Mouse (Mus musculus) macrophage (primary cell): ENCODE measurements around the gene Insrr. TPM values are rescaled to one million over a fixed set of nuclear protein-coding genes. Genes with fewer than 3 reads are reported as not detected.
"Not testable (repeated sequence)": the region's sequence is repeated elsewhere in the genome, so short reads cannot be mapped to it uniquely, and the experiment has no call there.

Experiments used
- H3K27ac ChIP-seq: fragments of 350-480 bp; formaldehyde crosslinking; 2 replicates; pipeline ENCODE4 v1.9.0; 2021
- H3K36me3 ChIP-seq: fragments of 350-480 bp; formaldehyde crosslinking; 2 replicates; pipeline ENCODE4 v1.9.0; 2021; ENCODE audit errors: inconsistent target
- H3K4me3 ChIP-seq: fragments of 350-480 bp; formaldehyde crosslinking; 2 replicates; pipeline ENCODE4 v1.9.0; 2021; ENCODE audit errors: inconsistent target
- H3K79me2 ChIP-seq: fragments of 350-480 bp; formaldehyde crosslinking; 2 replicates; pipeline ENCODE4 v1.9.0; 2021; ENCODE audit errors: inconsistent target
- WGBS: methylation state at CpG from one replicate; pipeline ENCODE4 v1.1.7; 2026; ENCODE audit warnings: inconsistent platforms; ENCODE audit not compliant: missing documents; 5-methylcytosine and 5-hydroxymethylcytosine counted together
- polyA plus RNA-seq: library from polyadenylated mRNA; stranded (reverse); fragments of 250-400 nt; gene quantifications from 3 replicates; pipeline ENCODE4 v1.2.4, GENCODE M21; 2018; ENCODE audit warnings: inconsistent platforms

Insrr gene
- polyA plus RNA-seq, 1 experiment from 2014 or later = not detected

DNA sequence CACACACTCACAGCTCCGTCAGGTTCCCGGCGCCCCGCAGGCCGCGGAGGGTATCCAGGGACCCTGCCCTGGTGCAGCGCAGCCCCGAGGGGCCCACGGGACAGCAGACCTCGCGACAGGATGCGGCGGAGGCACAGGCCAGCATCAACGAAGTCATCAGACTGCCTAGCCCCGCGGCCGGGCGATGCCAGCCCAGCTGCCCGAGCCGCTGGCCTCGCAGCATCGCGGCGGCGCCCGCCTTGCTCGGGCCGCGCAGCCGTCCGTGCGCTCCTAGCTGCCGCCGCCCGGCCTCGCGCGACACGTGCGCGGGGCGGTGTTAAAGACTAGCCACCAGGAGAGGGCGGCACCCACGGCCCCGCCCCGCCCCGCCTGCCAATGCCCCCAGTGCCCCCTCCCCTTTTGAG lies 1.8 kb upstream of the Insrr start, which contains the start of gene Ntrk1:
Ntrk1 (minus strand) TSS at position 241 of the 404 bp plus-strand sequence.
- 2% methylated on average over 46 of the region's 47 CpGs for WGBS
- Histone ChIP-seq H3K4me3 (no peak within 1 kb of the TSS), H3K27ac (no peak within 1 kb of the TSS), H3K36me3 (no peaks in the 10 kb centered on the region), H3K79me2 (no peaks in the 10 kb centered on the region)

DNA sequence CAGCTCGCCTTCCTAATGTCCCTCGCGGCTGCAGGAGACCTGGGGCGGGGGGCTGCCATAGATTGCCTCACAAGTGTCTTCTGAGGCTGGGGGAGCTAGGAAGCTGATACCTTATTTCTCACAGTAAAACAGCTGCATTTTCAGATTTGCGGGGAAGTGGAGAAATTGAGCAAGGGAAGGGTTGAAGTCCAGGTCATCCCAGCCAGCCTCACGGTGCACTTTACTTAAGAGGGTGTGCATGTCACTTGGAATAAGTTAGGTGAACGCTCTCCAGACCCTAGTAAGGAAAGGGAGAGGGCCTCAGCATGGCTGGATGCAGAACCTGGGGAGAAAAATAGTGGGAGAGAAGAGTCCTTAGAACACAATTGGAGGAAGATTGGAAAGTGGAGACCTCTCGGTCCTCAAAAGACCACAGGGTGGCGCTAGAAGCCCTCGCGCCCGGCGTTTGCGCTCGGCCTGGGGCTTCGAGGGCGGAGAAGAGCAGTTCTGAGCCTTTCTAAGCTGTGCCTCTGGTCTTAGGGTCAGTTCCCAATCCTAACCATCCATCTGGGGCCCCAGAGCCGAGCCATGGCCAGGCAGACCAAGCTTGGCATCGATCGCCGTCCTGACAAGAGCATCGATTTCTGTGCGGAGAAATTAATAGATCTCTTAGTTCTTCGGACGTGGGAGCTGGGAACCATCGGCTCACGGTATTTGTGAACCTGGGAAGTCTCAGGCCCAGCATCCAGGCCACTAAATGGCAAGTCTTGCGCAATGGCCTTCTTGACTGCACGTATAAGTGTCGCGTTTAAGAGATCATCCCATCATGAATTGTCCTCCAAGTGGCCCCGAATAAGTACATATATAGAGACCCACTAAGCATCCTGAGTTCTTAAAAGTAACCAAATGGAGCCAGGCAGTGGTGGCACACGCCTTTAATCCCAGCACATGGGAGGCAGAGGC lies 1.1 kb upstream of the Insrr start:
- H3K4me3 ChIP-seq = no peak overlapping the region
- no peaks in the 10 kb centered on the region for H3K79me2 ChIP-seq
- H3K27ac ChIP-seq = no peak overlapping the region
- 17% methylated on average over 32 of the region's 33 CpGs for WGBS
- H3K36me3 ChIP-seq = no peaks in the 10 kb centered on the region

DNA sequence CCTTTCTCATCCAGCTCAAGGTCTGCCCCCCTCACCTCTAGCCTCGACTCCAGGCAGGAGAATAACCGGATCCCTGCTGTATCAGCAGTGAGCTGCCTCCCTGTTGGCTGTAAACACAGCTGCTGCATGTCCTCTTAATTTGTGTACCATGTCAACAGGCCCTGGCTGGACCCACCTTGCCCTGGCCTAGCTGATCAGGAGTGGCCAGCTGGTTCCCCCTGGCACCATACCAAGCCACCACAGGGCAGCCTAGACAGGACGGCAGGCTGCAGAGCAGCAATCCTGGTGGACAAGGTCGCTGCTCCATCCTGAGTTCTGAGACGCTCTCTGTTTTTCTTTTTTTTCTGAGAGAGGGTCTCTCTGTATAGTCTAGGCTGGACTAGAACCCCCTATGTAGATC lies 4.9 kb downstream of the Insrr start:
- WGBS = 77% methylated on average over 5 of the region's 5 CpGs
- H3K4me3 ChIP-seq = no peak overlapping the region
- no peaks in the 10 kb centered on the region for H3K79me2 ChIP-seq
- no peak overlapping the region for H3K27ac ChIP-seq
- no peaks in the 10 kb centered on the region for H3K36me3 ChIP-seq

DNA sequence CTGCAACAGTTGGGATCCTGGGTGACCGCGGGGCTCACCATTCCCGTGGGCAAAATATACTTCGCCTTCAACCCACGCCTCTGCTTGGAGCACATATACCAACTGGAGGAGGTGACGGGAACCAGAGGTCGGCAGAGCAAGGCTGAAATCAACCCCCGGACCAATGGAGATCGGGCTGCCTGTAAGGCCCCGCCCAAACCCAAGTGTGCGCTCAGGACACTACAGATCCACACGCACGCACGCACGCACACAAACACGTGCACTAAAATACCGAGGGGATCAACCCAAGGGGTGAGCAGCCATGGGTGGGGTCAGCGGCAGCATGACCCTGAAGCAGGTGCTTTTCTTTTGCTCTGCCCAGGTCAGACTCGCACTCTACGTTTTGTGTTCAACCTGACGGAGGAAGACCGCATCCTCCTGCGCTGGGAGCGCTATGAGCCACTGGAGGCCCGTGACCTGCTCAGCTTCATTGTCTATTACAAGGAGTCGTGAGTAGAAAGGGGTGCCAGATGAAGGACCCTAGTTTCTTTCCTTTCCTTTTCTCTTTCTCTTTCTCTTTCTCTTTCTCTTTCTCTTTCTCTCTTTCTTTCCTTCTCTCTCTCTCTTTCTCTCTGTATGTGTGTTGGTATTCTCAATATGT lies 7.4 kb downstream of the Insrr start:
- H3K4me3 ChIP-seq = peak overlapping the region; percentile 24
- WGBS = 1% methylated on average over 20 of the region's 26 CpGs
- H3K36me3 ChIP-seq = no peaks in the 10 kb centered on the region
- H3K79me2 ChIP-seq = no peaks in the 10 kb centered on the region
- H3K27ac ChIP-seq = no peak overlapping the region

DNA sequence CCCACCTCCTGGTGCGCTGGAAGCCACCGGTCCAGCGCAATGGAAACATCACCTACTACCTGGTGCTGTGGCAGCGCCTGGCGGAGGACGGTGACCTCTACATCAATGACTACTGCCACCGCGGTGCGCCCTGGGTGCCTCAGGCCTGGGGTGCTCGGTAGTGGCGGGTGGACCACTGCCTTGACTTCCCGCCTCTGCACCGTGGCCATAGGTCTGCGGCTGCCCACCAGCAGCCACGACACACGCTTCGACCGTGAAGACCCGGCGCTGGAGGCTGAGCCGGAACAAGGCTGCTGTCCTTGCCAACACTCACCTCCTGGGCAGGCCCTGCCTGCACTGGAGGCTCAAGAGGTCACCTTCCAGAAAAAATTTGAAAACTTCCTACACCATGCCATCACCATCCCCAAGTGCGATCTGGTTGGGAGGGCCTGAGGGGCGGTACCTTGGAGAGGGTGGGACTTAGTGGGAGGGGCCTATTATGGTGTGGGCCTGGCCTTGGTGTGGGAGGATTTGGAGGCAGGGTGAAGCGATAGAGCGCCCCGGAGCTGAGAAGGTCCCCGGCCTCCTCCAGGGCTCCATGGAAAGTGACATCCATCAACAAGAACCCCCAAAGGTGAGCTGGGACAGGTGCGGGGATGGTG lies 12.7 kb downstream of the Insrr start:
- Histone ChIP-seq H3K36me3 (no peaks in the 10 kb centered on the region), H3K4me3 (no peak overlapping the region), H3K79me2 (no peaks in the 10 kb centered on the region), H3K27ac (no peak overlapping the region)
- WGBS = 20% methylated on average over 28 of the region's 28 CpGs

DNA sequence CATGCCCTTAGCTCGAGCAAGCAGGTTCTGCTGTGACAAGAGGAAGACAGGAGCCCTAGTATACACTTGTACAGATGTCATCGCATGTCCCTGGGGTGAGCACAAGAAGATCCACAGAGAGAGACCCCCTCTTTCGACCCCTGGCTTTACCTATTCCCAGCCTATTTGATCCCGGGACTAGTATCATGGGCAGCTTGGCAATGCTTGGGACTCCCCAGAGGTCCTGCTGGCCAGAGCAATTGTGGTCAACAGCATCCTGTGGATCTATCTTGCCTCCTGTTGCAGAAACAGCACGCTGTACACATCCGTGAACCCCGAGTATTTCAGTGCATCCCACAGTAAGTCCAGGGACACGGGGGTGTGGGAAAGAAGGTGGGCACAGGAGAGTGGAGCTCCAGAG lies 14.5 kb downstream of the Insrr start:
- H3K27ac ChIP-seq = no peak overlapping the region
- no peaks in the 10 kb centered on the region for H3K36me3 ChIP-seq
- H3K4me3 ChIP-seq = no peak overlapping the region
- H3K79me2 ChIP-seq = no peaks in the 10 kb centered on the region
- 80% methylated on average over 8 of the region's 8 CpGs for WGBS

DNA sequence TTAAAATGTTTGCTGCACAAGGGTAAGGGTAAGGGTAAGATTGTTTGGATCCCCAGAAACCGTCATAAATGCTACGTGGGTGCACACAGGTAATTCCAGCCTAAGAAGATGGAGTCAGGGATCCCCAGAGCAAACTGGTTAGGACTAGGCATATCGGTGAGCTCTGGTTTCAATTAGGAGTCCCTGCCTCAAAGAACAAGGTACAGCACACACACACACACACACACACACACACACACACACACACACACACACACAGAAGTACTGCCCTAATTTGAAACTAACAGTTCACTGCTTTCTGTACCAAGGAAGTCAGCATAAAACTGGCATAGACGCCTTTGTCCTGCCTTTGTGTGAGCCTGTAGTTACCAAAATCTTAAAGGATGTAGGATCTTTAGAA lies 15.7 kb downstream of the Insrr start:
- Histone ChIP-seq H3K36me3 (no peaks in the 10 kb centered on the region), H3K27ac (no peak overlapping the region), H3K4me3 (no peak overlapping the region), H3K79me2 (no peaks in the 10 kb centered on the region)
- 61% methylated on average over 4 of the region's 4 CpGs for WGBS

DNA sequence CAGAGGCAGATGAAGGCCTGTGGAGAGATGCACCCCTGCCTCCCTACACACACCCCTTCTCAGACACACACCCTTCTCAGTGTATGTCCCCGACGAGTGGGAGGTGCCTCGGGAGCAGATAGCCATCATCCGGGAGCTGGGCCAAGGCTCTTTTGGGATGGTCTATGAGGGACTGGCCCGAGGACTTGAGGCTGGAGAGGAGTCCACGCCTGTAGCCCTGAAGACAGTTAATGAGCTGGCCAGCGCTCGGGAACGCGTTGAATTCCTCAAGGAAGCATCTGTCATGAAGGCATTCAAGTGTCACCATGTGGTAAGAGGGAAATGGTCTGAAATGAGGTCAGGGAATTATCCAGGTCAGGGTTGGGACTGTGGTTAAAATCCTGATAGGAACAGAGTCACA lies 16.1 kb downstream of the Insrr start:
- H3K27ac ChIP-seq = no peak overlapping the region
- 74% methylated on average over 10 of the region's 10 CpGs for WGBS

DNA sequence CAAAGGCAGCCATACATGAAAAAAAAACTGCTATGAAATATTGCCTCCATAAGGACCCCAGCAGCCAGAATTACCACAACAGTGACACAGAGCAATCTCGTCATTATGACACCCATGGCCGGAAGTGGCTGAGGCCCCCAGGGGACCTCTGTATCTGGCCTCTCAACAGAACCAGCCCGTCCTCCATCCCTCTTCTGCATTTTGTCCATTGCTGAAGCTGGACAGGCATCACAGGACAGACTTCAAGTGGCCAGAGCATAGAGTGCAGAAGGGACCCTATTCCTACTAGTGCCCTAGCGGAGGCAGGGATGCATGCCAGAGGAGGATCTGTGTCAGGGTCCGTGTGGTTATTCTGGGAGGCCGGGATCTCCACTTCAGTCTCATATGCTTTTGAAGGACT lies 19.4 kb downstream of the Insrr start:
- WGBS = 63% methylated on average over 6 of the region's 6 CpGs

More for the DNA sequence above, 16.1 kb downstream of the Insrr start:
- Histone ChIP-seq H3K4me3 (no peak overlapping the region), H3K36me3 (no peaks in the 10 kb centered on the region), H3K79me2 (no peaks in the 10 kb centered on the region)

DNA sequence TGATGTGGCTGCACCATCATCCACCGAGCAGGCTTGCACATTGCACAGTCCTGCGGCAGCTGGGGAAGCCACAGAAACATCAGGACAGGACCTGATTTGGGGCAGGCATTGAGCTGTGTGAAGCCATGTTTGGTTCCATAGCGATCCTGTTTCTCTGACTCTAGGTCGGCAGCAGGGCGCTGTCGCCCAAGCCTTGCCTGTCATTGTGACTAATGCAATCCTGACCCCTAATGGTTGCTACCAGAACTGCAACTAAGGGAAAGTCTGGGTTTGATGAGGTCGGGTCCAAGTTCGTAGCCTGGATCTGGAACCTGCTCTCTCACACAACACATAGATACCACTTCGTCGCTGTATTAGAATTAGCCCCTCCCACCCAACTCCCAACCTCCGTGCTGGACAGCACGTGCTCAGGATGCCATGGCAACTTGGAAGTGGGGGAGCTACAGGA lies 19.9 kb downstream of the Insrr start:
- no peak overlapping the region for H3K4me3 ChIP-seq
- no peaks in the 10 kb centered on the region for H3K79me2 ChIP-seq
- no peaks in the 10 kb centered on the region for H3K36me3 ChIP-seq
- WGBS = 6% methylated on average over 12 of the region's 12 CpGs
- no peak overlapping the region for H3K27ac ChIP-seq

More for the DNA sequence above, 19.4 kb downstream of the Insrr start:
- Histone ChIP-seq H3K27ac (no peak overlapping the region), H3K4me3 (no peak overlapping the region), H3K36me3 (no peaks in the 10 kb centered on the region), H3K79me2 (no peaks in the 10 kb centered on the region)

DNA sequence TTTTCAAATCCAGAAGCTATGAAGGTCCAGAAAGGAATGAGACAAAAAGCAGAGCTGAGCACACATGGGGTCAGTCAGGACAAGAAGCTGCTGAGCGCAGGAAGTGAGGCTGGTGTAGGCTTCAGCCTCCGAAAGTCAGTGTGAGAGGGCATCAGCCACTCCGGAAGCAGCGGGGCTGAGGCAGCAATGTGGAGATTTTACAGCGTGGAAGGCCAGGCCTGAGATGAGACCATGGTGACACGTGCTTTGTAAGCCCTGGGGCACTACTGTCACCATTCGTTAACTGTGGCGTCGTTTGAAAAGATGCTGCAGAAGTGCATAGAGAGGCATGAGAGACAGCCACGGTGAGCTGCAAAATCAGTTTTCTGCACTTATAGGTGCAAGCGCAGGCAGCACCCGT lies 21.5 kb downstream of the Insrr start:
- Histone ChIP-seq H3K79me2 (no peaks in the 10 kb centered on the region), H3K27ac (no peak overlapping the region), H3K36me3 (no peaks in the 10 kb centered on the region), H3K4me3 (no peak overlapping the region)
- WGBS = 89% methylated on average over 12 of the region's 12 CpGs

DNA sequence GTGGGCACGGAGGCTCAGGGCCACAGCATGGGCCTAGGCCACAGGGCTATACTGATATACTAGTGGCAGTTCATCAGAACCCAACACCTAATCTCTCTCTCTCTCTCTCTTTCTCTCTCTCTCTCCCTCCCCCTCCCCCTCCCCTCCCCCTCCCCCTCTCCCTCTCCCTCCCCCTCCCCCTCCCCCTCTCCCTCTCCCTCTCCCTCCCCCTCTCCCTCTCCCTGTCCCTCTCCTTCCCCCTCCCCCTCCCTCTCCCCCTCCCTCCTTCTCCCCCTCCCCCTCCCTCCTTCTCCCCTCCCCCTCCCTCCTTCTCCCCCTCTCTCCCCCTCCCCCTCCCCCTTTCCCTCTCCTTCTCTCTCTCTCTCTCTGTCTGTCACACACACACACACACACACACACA lies 27.5 kb downstream of the Insrr start, which contains the start of gene Pear1:
Pear1 (minus strand) TSS at position 101 of the 400 bp plus-strand sequence.
- WGBS = 67% methylated on average over 1 of the region's 1 CpGs
- H3K4me3 ChIP-seq, H3K36me3 ChIP-seq, H3K27ac ChIP-seq, H3K79me2 ChIP-seq: not testable (repeated sequence)

DNA sequence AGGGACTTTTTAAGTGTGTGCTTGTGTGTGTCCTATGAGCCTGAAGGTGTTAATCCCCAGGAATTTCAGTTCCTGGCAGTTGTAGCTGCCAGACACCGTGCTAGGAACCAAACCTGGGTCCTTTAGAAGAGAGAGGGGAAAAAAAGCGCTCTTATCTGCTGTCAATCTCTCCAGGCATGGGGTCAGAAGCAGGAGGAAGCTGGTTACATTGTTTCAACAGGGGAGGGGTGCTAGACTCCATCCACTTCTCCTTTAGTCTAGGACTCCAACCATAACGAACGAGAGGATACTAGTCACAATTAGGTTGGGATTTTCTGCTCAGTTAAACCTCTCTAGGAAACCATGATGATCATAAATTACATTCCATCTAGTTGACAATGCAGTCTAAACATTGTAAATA lies 31.7 kb downstream of the Insrr start:
- Histone ChIP-seq H3K79me2 (no peaks in the 10 kb centered on the region), H3K36me3 (no peaks in the 10 kb centered on the region), H3K4me3 (no peak overlapping the region), H3K27ac (no peak overlapping the region)
- 2% methylated on average over 4 of the region's 4 CpGs for WGBS

DNA sequence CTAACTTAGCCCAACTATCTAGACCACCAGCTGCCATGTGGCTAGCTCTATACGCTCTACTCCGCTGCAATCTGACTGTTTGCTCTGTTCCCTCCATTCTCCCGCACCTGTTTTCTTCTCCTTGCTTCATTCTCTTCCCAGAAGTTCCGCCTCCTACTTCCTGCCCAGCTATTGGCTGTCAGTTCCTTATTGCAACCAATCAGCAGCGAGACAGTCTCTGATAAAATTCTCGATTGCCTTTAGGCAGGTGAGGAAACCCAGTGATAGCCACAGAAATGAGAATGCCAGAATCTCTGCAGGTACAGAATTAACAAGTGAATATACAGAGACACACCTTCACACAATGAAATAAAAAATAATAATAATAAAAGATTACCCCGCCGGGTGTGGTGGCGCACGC lies 32.3 kb downstream of the Insrr start:
- no peak overlapping the region for H3K4me3 ChIP-seq
- H3K79me2 ChIP-seq = no peaks in the 10 kb centered on the region
- H3K36me3 ChIP-seq = no peaks in the 10 kb centered on the region
- WGBS = 55% methylated on average over 10 of the region's 10 CpGs
- no peak overlapping the region for H3K27ac ChIP-seq
